Mouse (Mus musculus): ENCODE measurements around the gene Dbil5. TPM values are rescaled to one million over a fixed set of nuclear protein-coding genes. Genes with fewer than 3 reads are reported as not detected.

The Dbil5 gene
- 0.93 and 1.4 TPM in 2 replicates for polyA plus RNA-seq (2015; fragmentation: Nextera tagmentation; extraction: Ambion mirVana)

DNA sequence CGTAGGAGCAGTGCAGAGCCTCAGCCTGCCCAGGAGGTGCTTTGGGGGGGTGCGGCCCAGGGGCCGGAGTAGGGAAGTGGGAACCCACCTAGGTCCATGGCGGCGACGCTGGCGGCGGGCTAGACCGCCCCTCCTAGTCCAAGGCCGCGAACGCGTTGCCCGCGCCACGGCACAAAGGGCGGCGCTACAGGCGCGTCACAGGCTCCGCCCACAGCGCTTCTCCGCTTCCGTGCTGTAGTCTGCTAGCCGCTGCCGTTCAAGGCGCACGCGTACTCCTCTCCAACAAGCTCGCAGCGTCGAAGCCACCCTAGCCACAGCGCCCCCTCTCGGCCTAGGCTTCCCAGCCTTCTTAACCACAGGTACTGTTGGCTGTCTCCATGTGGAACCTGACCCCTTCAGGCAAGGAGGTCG lies at the start of gene Dbil5, which contains the start of gene Gemin4:
Gene Dbil5, plus strand, starts transcription at position 219 of the 411 bp plus-strand sequence.
Gene Gemin4, minus strand, starts transcription at position 275 of the 411 bp plus-strand sequence.
- Histone ChIP-seq H3K36me3 (ENCODE audit: insufficient read depth, low read length) (peaks cover 18% of the 10 kb centered on the region), H3K4me2 (ENCODE audit: low read length) (peak within 1 kb of the TSS; percentile 73), H3K9me3 (replicated peaks; ENCODE audit: low read length) (no peaks in the 10 kb centered on the region), H3K27me3 (ENCODE audit: insufficient read depth, low read length) (no peaks in the 10 kb centered on the region), H3K9ac (ENCODE audit: low read depth, low read length) (peak within 1 kb of the TSS; percentile 90), H3K27ac (peak within 1 kb of the TSS; percentile 87), H3K4me1 (replicated peaks; ENCODE audit: insufficient read depth, low read length) (0 out of 2 replicates have a peak, but pooled peaks cover 6% of the 10 kb centered on the region), H3K4me3 (replicated peaks; ENCODE audit: low read depth, low read length) (peak within 1 kb of the TSS; percentile 70)
- peak; percentile 97 for ATAC-seq (replicated peaks; ENCODE audit: low FRiP score, low read depth)
- under 1% methylated on average over 35 of the region's 35 CpGs for WGBS
- TF ChIP-seq CTCF (IDR thresholded peaks at IDR 0.05; ENCODE audit: low read depth), result peak; percentile 97
- DNase-seq (ENCODE audit: low spot score), result peak; percentile 99

GRCm38 (mm10) chr11:76168976-76169375 lies 48.4 kb upstream of the Dbil5 start:
- 65% methylated on average over 3 of the region's 3 CpGs for WGBS
- DNase-seq (ENCODE audit: low spot score), result no peak

GRCm38 (mm10) chr11:76170207-76170606 lies 47.2 kb upstream of the Dbil5 start:
- Histone ChIP-seq H3K27ac (no peak overlapping the region), H3K9me3 (replicated peaks; ENCODE audit: low read length) (no peaks in the 10 kb centered on the region), H3K36me3 (ENCODE audit: insufficient read depth, low read length) (peaks cover 17% of the 10 kb centered on the region), H3K4me3 (replicated peaks; ENCODE audit: low read depth, low read length) (no peak overlapping the region), H3K4me2 (ENCODE audit: low read length) (no peak overlapping the region), H3K9ac (ENCODE audit: low read depth, low read length) (no peak overlapping the region), H3K4me1 (replicated peaks; ENCODE audit: insufficient read depth, low read length) (no peaks in the 10 kb centered on the region), H3K27me3 (ENCODE audit: insufficient read depth, low read length) (no peaks in the 10 kb centered on the region)
- DNase-seq (ENCODE audit: low spot score) (no peak), ATAC-seq (replicated peaks; ENCODE audit: low FRiP score, low read depth) (no peak)
- 50% methylated on average over 5 of the region's 5 CpGs for WGBS
- no peak for TF ChIP-seq CTCF (IDR thresholded peaks at IDR 0.05; ENCODE audit: low read depth)

More at GRCm38 (mm10) chr11:76168976-76169375, 48.4 kb upstream of the Dbil5 start:
- TF ChIP-seq CTCF (IDR thresholded peaks at IDR 0.05; ENCODE audit: low read depth), result no peak
- no peak for ATAC-seq (replicated peaks; ENCODE audit: low FRiP score, low read depth)
- Histone ChIP-seq H3K9me3 (replicated peaks; ENCODE audit: low read length) (no peaks in the 10 kb centered on the region), H3K27ac (no peak overlapping the region), H3K27me3 (ENCODE audit: insufficient read depth, low read length) (no peaks in the 10 kb centered on the region), H3K4me3 (replicated peaks; ENCODE audit: low read depth, low read length) (no peak overlapping the region), H3K36me3 (ENCODE audit: insufficient read depth, low read length) (peaks cover 15% of the 10 kb centered on the region), H3K4me2 (ENCODE audit: low read length) (no peak overlapping the region), H3K9ac (ENCODE audit: low read depth, low read length) (no peak overlapping the region), H3K4me1 (replicated peaks; ENCODE audit: insufficient read depth, low read length) (no peaks in the 10 kb centered on the region)

GRCm38 (mm10) chr11:76178726-76179494 lies 38.5 kb upstream of the Dbil5 start:
- 1% methylated on average over 28 of the region's 28 CpGs for WGBS
- Histone ChIP-seq H3K4me2 (ENCODE audit: low read length) (peak overlapping the region; percentile 94), H3K4me1 (replicated peaks; ENCODE audit: insufficient read depth, low read length) (peaks cover 5% of the 10 kb centered on the region), H3K27ac (peak overlapping the region; percentile 85), H3K36me3 (ENCODE audit: insufficient read depth, low read length) (peaks cover 3% of the 10 kb centered on the region; the same call in 1 of the 2 replicates), H3K9ac (ENCODE audit: low read depth, low read length) (peak overlapping the region; percentile 77), H3K9me3 (replicated peaks; ENCODE audit: low read length) (no peaks in the 10 kb centered on the region), H3K4me3 (replicated peaks; ENCODE audit: low read depth, low read length) (peak overlapping the region; percentile 92), H3K27me3 (ENCODE audit: insufficient read depth, low read length) (no peaks in the 10 kb centered on the region)
- TF ChIP-seq CTCF (IDR thresholded peaks at IDR 0.05; ENCODE audit: low read depth), result no peak
- peak; percentile 83 for ATAC-seq (replicated peaks; ENCODE audit: low FRiP score, low read depth)
- peak; percentile 50 for DNase-seq (ENCODE audit: low spot score)

DNA sequence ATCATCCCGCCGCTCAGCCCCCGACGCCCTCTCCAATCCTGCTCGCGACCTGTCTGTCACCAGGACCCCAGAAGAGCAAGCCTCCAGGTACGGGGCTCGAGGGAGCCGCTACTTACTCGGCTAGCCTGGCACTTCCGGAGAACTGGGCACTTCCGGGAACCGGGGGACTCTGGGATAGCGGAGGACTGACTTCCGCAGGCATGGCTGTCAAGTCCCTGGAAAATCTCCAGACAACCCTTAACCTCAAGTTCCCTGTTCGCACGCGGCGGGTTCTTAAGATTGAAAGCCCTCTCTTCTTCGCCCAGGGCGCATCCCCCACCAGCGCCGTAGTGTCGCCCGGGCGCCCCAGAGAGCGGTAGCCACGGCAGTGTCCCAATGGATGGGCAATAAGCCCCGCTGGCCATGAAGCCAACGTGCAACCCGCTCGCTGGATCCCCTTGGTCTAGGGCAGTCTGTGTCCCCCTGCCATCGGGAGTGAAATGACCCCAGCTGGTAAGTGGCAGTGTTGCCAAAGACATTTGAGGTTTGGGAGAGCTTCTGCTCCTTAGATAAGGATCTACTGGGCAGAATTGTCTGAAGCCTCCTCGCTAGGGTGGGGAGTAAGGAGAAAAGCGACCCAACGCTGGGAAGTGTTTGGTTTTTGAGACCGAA lies 37.8 kb upstream of the Dbil5 start, which contains the start of the genes Vps53 and Fam57a:
Gene Vps53, minus strand, starts transcription at position 153 of the 651 bp plus-strand sequence.
Gene Fam57a, plus strand, starts transcription at position 177 of the 651 bp plus-strand sequence.
- peak; percentile 90 for DNase-seq (ENCODE audit: low spot score)
- peak within 1 kb of the TSS; percentile 94 for H3K4me2 ChIP-seq (ENCODE audit: low read length)
- H3K9me3 ChIP-seq (replicated peaks; ENCODE audit: low read length), result no peaks in the 10 kb centered on the region
- peak; percentile 86 for ATAC-seq (replicated peaks; ENCODE audit: low FRiP score, low read depth)
- peak within 1 kb of the TSS; percentile 92 for H3K4me3 ChIP-seq (replicated peaks; ENCODE audit: low read depth, low read length)
- H3K27me3 ChIP-seq (ENCODE audit: insufficient read depth, low read length), result no peaks in the 10 kb centered on the region
- peak within 1 kb of the TSS; percentile 85 for H3K27ac ChIP-seq
- TF ChIP-seq CTCF (IDR thresholded peaks at IDR 0.05; ENCODE audit: low read depth), result no peak
- peaks cover 5% of the 10 kb centered on the region for H3K4me1 ChIP-seq (replicated peaks; ENCODE audit: insufficient read depth, low read length)
- peak within 1 kb of the TSS; percentile 77 for H3K9ac ChIP-seq (ENCODE audit: low read depth, low read length)
- H3K36me3 ChIP-seq (ENCODE audit: insufficient read depth, low read length), result no peaks in the 10 kb centered on the region
- under 1% methylated on average over 37 of the region's 37 CpGs for WGBS

- Histone ChIP-seq H3K27ac (no peak overlapping the region; the same call in 1 of the 2 replicates), H3K27me3 (ENCODE audit: insufficient read depth, low read length) (no peaks in the 10 kb centered on the region), H3K4me3 (replicated peaks; ENCODE audit: low read depth, low read length) (peak overlapping the region; percentile 92), H3K4me1 (replicated peaks; ENCODE audit: insufficient read depth, low read length) (peaks cover 5% of the 10 kb centered on the region), H3K9ac (ENCODE audit: low read depth, low read length) (peak overlapping the region; percentile 77), H3K9me3 (replicated peaks; ENCODE audit: low read length) (no peaks in the 10 kb centered on the region), H3K4me2 (ENCODE audit: low read length) (peak overlapping the region; percentile 94), H3K36me3 (ENCODE audit: insufficient read depth, low read length) (no peaks in the 10 kb centered on the region)
- 17% methylated on average over 7 of the region's 7 CpGs for WGBS
- no peak for TF ChIP-seq CTCF (IDR thresholded peaks at IDR 0.05; ENCODE audit: low read depth)
- ATAC-seq (replicated peaks; ENCODE audit: low FRiP score, low read depth), result no peak
- no peak for DNase-seq (ENCODE audit: low spot score)
These were observed 37.3 kb upstream of the Dbil5 start for GRCm38 (mm10) chr11:76180146-76180540.

Measured in kidney, postnatal 0 days (tissue).